Mouse (Mus musculus) hematopoietic stem cell, adult 5-6 weeks (primary cell): ENCODE results near the gene Jph4. TPM values are rescaled to one million over a fixed set of nuclear protein-coding genes. Genes with fewer than 3 reads are reported as not detected.
A peak's percentile ranks its signal among the peaks of the same experiment; 100 is the strongest.

Experiments used
- ATAC-seq, 2 experiments: fragments of 125-278 bp in 1 of 2; replicated peaks in 1 of 2; 2 replicates each; pipeline ENCODE4 v1.8.0; 2016 to 2017; ENCODE audit warnings: inconsistent platforms in 2 of 2, mild to moderate bottlenecking in 2 of 2, moderate number of reproducible peaks in 2 of 2, low read depth in 1 of 2, moderate TSS enrichment in 1 of 2; ENCODE audit not compliant: low FRiP score in 2 of 2, poor library complexity in 2 of 2, severe bottlenecking in 2 of 2, insufficient read depth in 1 of 2, low TSS enrichment in 1 of 2
- total RNA-seq: library from RNA; stranded (forward); fragments of 172-1452, 232-1000 nt; gene quantifications from 2 replicates; pipeline ENCODE4 v1.2.3, GENCODE M21; 2017

Gene Jph4
- total RNA-seq, 1 experiment from 2014 or later: not detected

DNA sequence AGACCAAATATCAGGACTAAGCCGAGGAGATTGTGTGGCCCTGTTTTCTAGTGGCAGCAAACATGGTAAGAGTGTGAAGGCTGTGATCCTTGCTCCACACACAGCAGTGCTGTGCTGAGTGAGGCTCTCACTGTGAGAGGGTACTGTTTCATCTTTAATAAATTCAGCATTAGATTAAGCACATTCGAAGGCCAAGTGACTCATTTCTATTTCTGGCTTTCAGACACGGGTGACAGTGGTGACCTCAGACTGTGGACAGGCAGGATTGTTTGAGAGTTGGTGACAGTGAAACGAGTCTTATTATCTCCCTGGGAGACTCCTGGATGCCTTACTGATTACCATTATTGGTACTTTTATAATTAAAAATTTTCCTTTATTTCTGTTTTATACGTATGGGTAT, 9.0 kb upstream of the Jph4 start:
- no peak for ATAC-seq

DNA sequence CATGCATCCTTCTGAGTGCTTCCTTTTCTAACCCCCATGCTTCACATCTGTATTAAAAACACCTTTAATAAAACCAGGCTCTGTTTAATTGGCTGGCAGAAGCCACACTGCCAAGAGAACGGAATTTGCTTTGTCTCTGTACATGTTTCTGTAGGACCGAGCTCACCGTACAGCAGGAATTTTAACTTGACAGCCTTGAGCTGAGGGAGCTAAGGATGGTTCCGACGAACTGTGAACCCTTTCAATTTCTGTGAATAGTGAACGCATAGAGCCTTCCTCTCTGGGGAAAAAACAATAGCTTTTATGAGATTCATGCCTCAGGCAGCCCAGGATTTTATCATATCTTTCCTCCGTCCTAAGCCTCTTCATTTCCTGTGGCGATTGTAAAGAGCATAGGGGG, 5.6 kb upstream of the Jph4 start:
- no peak for ATAC-seq

GRCm38 (mm10) chr14:55121947-55122346, 5.2 kb upstream of the Jph4 start:
- ATAC-seq: peak; percentile 80 to 84

- no peak for ATAC-seq
Observed at GRCm38 (mm10) chr14:55119421-55120134, 2.8 kb upstream of the Jph4 start.

- no peak for ATAC-seq
Observed at GRCm38 (mm10) chr14:55118852-55119251, 2.1 kb upstream of the Jph4 start.

DNA sequence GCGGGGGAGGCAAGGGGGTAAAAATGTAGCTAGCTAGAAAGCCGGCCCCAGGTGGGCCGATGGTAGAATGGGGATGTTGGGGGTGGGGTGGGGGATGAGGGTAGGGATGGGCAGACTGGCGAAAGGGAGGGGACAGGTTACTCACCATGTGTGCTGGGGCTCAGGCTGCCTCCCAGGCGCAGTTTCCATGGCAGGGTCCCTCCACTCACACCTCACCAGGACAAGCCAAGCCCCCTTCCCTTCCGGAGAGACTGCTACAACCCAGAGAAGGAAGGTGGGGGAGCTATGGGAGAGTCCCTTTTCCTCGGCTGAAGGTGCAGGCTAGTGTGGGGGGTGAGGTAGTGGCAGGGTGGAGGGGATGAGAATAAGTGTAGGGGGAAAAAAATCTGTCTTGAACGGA, 889 bp downstream of the Jph4 start:
- ATAC-seq: no peak

- peak; percentile 20 to 43; a peak in 2 of 4 replicates for ATAC-seq
Observed at GRCm38 (mm10) chr14:55114759-55115701, 1.7 kb downstream of the Jph4 start.

- no peak for ATAC-seq
Observed at GRCm38 (mm10) chr14:55113975-55114645, 2.6 kb downstream of the Jph4 start.

- ATAC-seq: no peak
Observed at GRCm38 (mm10) chr14:55113351-55113974, 3.3 kb downstream of the Jph4 start.

GRCm38 (mm10) chr14:55111720-55112119, 5.0 kb downstream of the Jph4 start:
- no peak for ATAC-seq

DNA sequence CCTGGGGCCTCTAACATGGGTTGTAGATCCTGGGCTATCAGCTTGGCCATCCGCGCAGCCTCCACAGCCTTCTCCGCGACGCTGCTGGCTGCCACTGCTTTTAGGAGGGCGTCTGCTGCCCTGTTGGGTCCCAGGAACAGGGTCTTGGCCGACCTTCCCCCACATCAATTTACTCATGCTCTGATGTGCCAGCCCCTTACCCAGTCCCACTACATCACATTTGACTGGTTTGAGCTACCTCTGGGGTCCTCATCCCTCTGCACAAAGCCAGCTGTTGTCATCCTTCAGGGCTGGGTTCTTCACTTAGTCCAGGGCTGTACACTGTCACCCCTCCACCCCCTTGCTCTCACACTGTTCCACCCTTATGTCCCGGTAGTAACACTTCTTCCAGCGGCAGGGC, 6.7 kb downstream of the Jph4 start:
- no peak for ATAC-seq

GRCm38 (mm10) chr14:55109048-55109873, 7.5 kb downstream of the Jph4 start:
- ATAC-seq: no peak

GRCm38 (mm10) chr14:55108202-55108870, 8.4 kb downstream of the Jph4 start:
- ATAC-seq: no peak

- ATAC-seq: no peak
Observed at GRCm38 (mm10) chr14:55106990-55107389, 9.7 kb downstream of the Jph4 start.

- peak; percentile 79 to 82 for ATAC-seq
Observed at GRCm38 (mm10) chr14:55105836-55106809, 10.6 kb downstream of the Jph4 start, which contains the start of gene Ap1g2. TSS of gene Ap1g2 (minus strand) at chr14:55106593.
